Mouse (Mus musculus) bone marrow, adult 2 months (tissue): Measurements from ENCODE around the gene Ctdspl2.

Source experiments
- CTCF ChIP-seq: fragments of 200-500 bp; IDR thresholded peaks from 2 replicates; pipeline ENCODE4 v1.5.1; 2011; ENCODE audit warnings: low read length, control low read depth; ENCODE audit not compliant: control insufficient read depth, insufficient read depth
- POLR2A ChIP-seq: fragments of 200-500 bp; IDR thresholded peaks from 2 replicates; pipeline ENCODE4 v1.6.1; 2011; ENCODE audit warnings: low read depth, mild to moderate bottlenecking, control low read depth, low read length, borderline replicate concordance; ENCODE audit not compliant: control insufficient read depth

GRCm38 (mm10) chr2:121909975-121910374 lies 45.8 kb upstream of the Ctdspl2 start:
- TF ChIP-seq POLR2A (no peak), CTCF (no peak)
